Mouse (Mus musculus) CH12.LX (cell line): ENCODE measurements around the gene Nuak2.

Experiments
- CHD1 ChIP-seq: IDR thresholded peaks from 2 replicates; pipeline ENCODE4 v1.6.1; 2012; ENCODE audit warnings: low read depth, low read length, improper control_type of control experiment, inconsistent platforms
- CHD2 ChIP-seq: IDR thresholded peaks from 2 replicates; pipeline ENCODE4 v1.6.1; 2011; ENCODE audit warnings: low read length, improper control_type of control experiment
- CTCF ChIP-seq, 2 experiments: IDR thresholded peaks in 1 of 2; conservative IDR thresholded peaks in 1 of 2; 2 replicates each; pipeline ENCODE4 v1.5.1; 2011 to 2012; ENCODE audit warnings: low read depth in 2 of 2, low read length in 2 of 2, improper control_type of control experiment in 1 of 2, inconsistent platforms in 1 of 2, mild to moderate bottlenecking in 1 of 2, moderate library complexity in 1 of 2
- E2F4 ChIP-seq: IDR thresholded peaks from 2 replicates; pipeline ENCODE4 v1.6.1; 2011; ENCODE audit warnings: low read depth, low read length, improper control_type of control experiment; ENCODE audit not compliant: insufficient replicate concordance
- EP300 ChIP-seq: IDR thresholded peaks from 2 replicates; pipeline ENCODE4 v1.6.1; 2011; ENCODE audit warnings: low read length, improper control_type of control experiment
- HCFC1 ChIP-seq: IDR thresholded peaks from 2 replicates; pipeline ENCODE4 v1.6.1; 2012; ENCODE audit warnings: low read depth, mild to moderate bottlenecking, inconsistent platforms, low read length, improper control_type of control experiment
- MAFK ChIP-seq: IDR thresholded peaks from 2 replicates; pipeline ENCODE4 v1.6.1; 2011; ENCODE audit warnings: low read length, improper control_type of control experiment; ENCODE audit not compliant: insufficient replicate concordance
- NELFE ChIP-seq: IDR thresholded peaks from 2 replicates; pipeline ENCODE4 v1.6.1; 2011; ENCODE audit warnings: low read depth, low read length, improper control_type of control experiment
- POLR2A ChIP-seq: IDR thresholded peaks from 2 replicates; pipeline ENCODE4 v1.6.1; 2011; ENCODE audit warnings: low read depth, mild to moderate bottlenecking, improper control_type of control experiment, low read length
- POLR2AphosphoS2 ChIP-seq: IDR thresholded peaks from 2 replicates; pipeline ENCODE4 v1.6.1; 2011; ENCODE audit warnings: low read depth, low read length, improper control_type of control experiment
- RCOR1 ChIP-seq: conservative IDR thresholded peaks from 2 replicates; pipeline ENCODE4 v1.6.1; 2012; ENCODE audit warnings: low read depth, mild to moderate bottlenecking, inconsistent platforms, low read length, improper control_type of control experiment

DNA sequence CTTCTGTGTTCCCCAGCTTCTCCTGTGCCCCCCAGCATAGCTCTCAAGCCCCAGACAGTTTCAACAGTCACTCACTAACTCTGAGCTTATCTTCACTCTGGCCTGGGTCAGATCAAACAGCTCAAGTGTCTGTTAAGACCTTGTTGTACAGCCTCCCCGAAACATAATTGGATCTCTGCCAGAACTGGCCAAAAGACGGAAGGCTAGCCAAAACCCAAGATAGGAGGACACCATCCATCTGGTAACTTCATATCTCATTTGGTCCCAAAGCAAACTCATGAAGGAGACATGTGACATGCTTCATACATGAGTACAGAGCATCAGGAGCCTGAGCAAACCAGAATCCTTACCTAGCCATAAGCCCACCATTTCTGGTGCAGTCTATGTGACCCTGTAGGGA, 3.9 kb upstream of the Nuak2 start:
- no peak for TF ChIP-seq POLR2A
- no peak for TF ChIP-seq CTCF (conservative IDR thresholded peaks at IDR 0.05 in 1 of 2, IDR thresholded peaks at IDR 0.05 in 1 of 2; ENCODE audit: low read depth in 2 of 2, low read length in 2 of 2)
- TF ChIP-seq HCFC1: no peak
- no peak for TF ChIP-seq E2F4
- TF ChIP-seq CHD2: no peak
- no peak for TF ChIP-seq MAFK
- TF ChIP-seq CHD1: no peak
- TF ChIP-seq EP300: no peak
- no peak for TF ChIP-seq RCOR1
- no peak for TF ChIP-seq POLR2AphosphoS2
- TF ChIP-seq NELFE: no peak
